Mouse (Mus musculus) adipocyte (in vitro differentiated cells): ENCODE data around the gene Naa20.
"Not testable (repeated sequence)": the region's sequence is repeated elsewhere in the genome, so short reads cannot be mapped to it uniquely, and the experiment has no call there.

Source experiments
- DNase-seq: peaks from one replicate; pipeline ENCODE4 v3.0.0-alpha.2; 2016; ENCODE audit warnings: low spot score

Naa20 gene

GRCm38 (mm10) chr2:145884913-145885785 is 16.8 kb upstream of the Naa20 start:
- DNase-seq, result no peak

GRCm38 (mm10) chr2:145887937-145888765 is 13.7 kb upstream of the Naa20 start:
- peak; percentile 94 for DNase-seq

- DNase-seq, result no peak
Observed at GRCm38 (mm10) chr2:145888766-145889480, 13.0 kb upstream of the Naa20 start.

GRCm38 (mm10) chr2:145890571-145890970 is 11.3 kb upstream of the Naa20 start:
- no peak for DNase-seq

GRCm38 (mm10) chr2:145893756-145894155 is 8.1 kb upstream of the Naa20 start:
- DNase-seq, result no peak

GRCm38 (mm10) chr2:145898106-145898505 is 3.8 kb upstream of the Naa20 start:
- no peak for DNase-seq

- not testable (repeated sequence) for DNase-seq
Observed at GRCm38 (mm10) chr2:145900318-145900717, 1.6 kb upstream of the Naa20 start.

GRCm38 (mm10) chr2:145903061-145903901 is 1.4 kb downstream of the Naa20 start:
- peak; percentile 91 for DNase-seq

- peak; percentile 54 for DNase-seq
Observed at GRCm38 (mm10) chr2:145903983-145904616, 2.2 kb downstream of the Naa20 start.

- no peak for DNase-seq
Observed at GRCm38 (mm10) chr2:145905156-145905555, 3.3 kb downstream of the Naa20 start.

- not testable (repeated sequence) for DNase-seq
Observed at GRCm38 (mm10) chr2:145905884-145906283, 4.0 kb downstream of the Naa20 start.

- DNase-seq, result no peak
Observed at GRCm38 (mm10) chr2:145920941-145921650, 19.2 kb downstream of the Naa20 start.

GRCm38 (mm10) chr2:145934339-145935231 is 32.7 kb downstream of the Naa20 start, which contains the start of the genes Cfap61 and Crnkl1:
Gene Cfap61 (plus strand): TSS chr2:145934784.
Gene Crnkl1 (minus strand): TSS chr2:145935014.
- DNase-seq, result peak; percentile 98

GRCm38 (mm10) chr2:145936975-145937374 is 35.1 kb downstream of the Naa20 start:
- no peak for DNase-seq

- DNase-seq, result no peak
Observed at GRCm38 (mm10) chr2:145941403-145941802, 39.5 kb downstream of the Naa20 start.

GRCm38 (mm10) chr2:145944286-145944685 is 42.4 kb downstream of the Naa20 start:
- no peak for DNase-seq

- DNase-seq, result peak; percentile 16
Observed at GRCm38 (mm10) chr2:145948402-145948954, 46.6 kb downstream of the Naa20 start.

GRCm38 (mm10) chr2:145949475-145950068 is 47.7 kb downstream of the Naa20 start:
- no peak for DNase-seq
